Mouse (Mus musculus): ENCODE measurements around the gene Onecut1. TPM values are rescaled to one million over a fixed set of nuclear protein-coding genes. Genes with fewer than 3 reads are reported as not detected.

The Onecut1 gene
- under 1 TPM; 0.14 to 0.16 TPM for total RNA-seq (2021)
- long read RNA-seq, result 0 reads

- DNase-seq (ENCODE audit: low spot score in 2 of 2), result peak in 1 of 2 experiments; percentile 63
Measured at GRCm38 (mm10) chr9:74861561-74861980, at the start of gene Onecut1. Gene Onecut1 (plus strand): TSS chr9:74861921.

DNA sequence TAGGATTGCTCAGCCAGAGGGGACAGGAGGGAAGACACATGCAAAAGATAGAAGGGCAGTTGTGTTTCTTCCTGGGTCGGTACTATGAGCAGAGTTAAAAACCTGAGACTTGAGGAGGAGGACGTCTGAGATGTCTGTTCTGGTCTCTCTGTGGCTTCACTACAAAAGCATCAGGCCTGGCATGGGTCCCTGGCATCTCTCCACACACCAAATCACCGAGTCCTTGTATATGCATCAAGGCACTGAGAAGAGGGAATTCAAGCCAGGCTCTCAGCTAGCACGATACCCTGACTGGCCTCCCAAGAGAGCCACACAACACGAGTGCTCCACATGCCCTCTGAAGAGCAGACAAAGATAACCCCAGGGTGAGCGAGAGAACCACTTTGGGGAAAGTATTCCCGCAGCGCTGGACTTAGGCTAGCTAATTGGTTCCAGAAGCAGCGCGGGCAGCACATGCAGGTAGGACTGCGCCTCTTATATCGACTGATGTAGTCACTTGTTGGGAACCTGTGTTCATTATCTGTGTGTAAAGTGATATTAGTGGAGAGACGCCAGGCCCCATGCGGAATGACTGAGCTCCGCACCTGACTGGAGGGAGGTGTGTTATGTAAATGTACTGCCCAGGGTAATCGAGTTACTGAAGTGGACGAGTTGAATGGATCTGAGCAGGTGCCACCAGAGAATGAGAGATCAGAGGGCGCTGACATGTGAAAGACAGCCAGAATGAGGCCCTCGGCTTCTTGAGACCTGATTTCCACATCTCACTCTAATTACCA is 41.8 kb upstream of the Onecut1 start:
- DNase-seq (ENCODE audit: low spot score in 2 of 2), result no peak

- no peak for DNase-seq (ENCODE audit: low spot score in 2 of 2)
Measured at GRCm38 (mm10) chr9:74825102-74825501, 36.6 kb upstream of the Onecut1 start.

DNA sequence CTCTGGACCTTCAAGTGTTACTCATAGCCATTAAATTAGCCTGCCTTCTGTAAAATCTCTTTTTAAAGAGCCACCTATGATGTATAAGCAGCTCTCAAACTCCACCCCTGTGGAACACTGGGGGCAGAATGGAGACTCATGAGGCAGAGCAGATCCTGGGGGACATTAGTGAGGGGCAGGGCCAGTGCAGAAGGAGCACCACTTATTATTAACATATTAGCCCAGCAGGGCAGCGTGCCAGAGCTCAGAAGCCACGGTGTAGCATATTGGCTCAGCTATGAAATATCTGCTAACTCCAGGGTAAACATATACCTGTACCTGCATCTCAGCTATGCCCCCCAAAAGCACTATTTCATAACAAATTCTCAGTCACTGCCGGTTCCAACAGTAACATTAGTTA is 32.5 kb upstream of the Onecut1 start:
- DNase-seq (ENCODE audit: low spot score in 2 of 2), result no peak

GRCm38 (mm10) chr9:74842890-74843289 is 18.8 kb upstream of the Onecut1 start:
- no peak for DNase-seq (ENCODE audit: low spot score in 2 of 2)

GRCm38 (mm10) chr9:74846867-74847830 is 14.6 kb upstream of the Onecut1 start:
- no peak for DNase-seq (ENCODE audit: low spot score in 2 of 2)

DNA sequence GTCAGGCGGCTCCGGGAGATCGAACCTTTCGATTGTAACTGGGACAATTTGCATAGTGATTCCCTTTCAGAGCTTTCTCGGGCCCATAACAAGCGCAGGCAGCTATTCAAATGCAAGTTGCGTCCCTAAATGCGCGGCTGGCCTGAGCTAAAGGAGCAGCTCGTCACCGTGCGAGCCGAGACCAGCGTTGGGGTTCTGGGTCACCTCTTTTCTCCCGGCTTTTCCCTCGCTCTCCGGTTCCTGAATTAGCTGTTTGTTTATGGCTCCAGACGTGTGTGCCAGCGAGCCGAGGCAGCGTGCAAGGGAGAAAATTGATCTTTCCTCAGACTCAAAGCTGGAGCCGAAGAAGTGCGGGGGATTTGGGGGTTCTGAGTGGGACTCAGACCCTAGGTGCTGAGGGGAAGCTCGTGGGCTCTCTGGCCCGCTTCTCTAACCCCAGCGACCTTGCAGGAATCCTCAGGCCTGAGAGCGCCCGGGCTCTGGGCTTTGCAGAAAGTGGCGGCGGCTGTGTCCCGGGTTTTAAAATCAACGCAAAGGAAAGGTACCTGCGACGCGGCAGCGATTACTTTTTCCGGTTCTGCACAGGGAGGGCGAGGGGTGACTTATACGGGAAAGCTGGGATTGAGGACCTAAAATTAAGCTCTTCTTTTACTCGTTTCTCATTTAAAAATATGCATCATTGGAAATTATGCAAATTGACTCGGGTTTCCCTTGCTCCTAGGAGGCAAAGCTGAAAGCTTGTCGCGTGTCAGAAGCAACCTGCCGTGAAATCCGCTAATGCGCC is 13.1 kb upstream of the Onecut1 start:
- DNase-seq (ENCODE audit: low spot score in 2 of 2), result no peak

GRCm38 (mm10) chr9:74849195-74849978 is 12.3 kb upstream of the Onecut1 start:
- peak in 1 of 2 experiments; percentile 26 for DNase-seq (ENCODE audit: low spot score in 2 of 2)

DNA sequence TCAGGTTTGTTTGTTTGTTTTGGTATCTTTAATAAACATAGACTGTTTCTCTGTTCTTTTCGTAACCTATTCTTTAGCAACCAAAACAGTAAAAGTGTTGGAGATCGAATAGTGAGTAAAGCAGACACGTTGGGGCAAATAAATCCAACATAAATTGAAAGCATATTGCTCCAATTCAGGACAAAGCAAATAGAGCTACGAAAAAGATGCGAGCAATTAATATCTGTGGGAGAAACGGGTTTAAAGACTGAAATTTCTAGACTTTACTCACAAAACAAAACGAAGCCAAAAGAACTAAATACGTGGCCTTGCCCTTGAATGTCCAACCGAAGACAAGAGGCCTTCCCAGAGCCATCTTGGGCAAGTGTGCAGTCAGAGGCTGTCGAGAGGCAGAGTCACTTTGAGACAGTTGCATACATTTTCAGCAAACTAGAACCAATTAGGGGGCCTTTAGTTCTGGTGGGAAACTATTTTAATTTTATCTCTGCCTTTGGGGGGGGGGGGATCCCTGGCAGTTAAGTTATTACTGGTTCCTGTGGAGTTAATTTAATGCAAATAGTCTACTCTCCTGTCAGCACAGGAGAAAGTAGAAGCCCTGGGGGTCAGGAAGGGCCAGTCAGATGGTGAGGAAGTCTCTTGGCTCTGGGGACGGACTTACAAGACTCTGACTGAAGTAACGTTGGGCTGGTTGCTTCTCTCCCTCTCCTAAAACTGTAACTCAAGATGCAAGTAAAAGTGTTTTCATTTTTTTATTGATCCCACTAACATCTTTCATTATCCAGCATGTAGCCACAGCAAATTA is 11.5 kb upstream of the Onecut1 start:
- no peak for DNase-seq (ENCODE audit: low spot score in 2 of 2)

DNA sequence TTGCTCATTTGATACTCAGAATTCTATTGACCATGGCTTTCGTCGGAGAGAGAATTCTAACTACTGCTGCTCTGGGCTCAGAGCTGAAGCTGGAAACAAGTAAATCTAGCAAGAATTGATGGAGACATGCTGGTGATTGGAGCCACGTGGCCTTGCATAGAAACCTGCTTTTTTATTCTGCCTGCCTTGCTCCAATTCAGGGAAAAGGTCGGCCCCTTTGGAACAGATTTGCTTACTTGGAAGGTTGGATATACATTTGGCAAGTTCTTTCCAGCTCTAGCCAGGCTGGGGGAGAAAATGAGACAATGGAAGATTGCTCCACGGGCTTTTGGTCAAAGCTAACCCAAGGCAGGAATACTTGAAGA is 11.0 kb upstream of the Onecut1 start:
- DNase-seq (ENCODE audit: low spot score in 2 of 2), result no peak

DNA sequence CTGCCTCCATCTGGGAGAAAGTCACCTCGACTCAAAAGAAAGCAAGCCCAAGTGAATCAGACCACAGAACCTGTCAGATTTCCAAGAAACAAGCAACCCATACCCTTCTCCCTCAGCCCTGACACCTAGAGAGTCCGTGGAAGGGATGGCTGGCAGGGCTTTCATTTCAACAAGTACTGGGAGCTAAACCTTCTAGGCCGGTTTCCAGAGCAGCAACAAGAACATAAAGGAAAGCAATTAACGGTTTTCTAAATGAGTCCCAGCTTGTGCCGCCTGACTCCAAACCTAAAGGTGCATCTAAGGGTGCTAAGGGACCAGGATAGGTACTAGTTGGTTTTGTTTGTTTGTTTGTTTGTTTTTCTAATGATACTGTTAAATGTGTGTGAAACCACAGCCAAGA is 10.1 kb upstream of the Onecut1 start:
- DNase-seq (ENCODE audit: low spot score in 2 of 2), result no peak

DNA sequence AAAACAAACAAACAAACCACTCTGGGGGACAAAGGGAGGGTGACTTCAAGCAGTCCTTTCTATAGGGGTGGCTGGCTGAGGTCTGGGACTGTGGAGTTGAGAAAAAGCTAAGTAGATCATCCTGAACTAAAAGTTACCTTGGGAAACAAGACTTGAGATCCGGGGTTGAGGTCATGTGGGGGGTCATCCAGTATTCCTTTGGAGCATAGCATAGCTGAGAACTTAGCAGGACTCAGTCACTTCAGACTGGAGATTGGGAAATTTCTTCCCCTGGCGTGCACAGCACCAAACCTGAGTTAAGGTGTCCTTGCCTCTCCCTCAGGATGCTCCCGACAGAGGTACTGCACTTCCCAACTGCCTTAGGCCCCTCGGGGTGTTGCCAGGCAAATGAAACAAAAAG is 9.4 kb upstream of the Onecut1 start:
- DNase-seq (ENCODE audit: low spot score in 2 of 2), result no peak

DNA sequence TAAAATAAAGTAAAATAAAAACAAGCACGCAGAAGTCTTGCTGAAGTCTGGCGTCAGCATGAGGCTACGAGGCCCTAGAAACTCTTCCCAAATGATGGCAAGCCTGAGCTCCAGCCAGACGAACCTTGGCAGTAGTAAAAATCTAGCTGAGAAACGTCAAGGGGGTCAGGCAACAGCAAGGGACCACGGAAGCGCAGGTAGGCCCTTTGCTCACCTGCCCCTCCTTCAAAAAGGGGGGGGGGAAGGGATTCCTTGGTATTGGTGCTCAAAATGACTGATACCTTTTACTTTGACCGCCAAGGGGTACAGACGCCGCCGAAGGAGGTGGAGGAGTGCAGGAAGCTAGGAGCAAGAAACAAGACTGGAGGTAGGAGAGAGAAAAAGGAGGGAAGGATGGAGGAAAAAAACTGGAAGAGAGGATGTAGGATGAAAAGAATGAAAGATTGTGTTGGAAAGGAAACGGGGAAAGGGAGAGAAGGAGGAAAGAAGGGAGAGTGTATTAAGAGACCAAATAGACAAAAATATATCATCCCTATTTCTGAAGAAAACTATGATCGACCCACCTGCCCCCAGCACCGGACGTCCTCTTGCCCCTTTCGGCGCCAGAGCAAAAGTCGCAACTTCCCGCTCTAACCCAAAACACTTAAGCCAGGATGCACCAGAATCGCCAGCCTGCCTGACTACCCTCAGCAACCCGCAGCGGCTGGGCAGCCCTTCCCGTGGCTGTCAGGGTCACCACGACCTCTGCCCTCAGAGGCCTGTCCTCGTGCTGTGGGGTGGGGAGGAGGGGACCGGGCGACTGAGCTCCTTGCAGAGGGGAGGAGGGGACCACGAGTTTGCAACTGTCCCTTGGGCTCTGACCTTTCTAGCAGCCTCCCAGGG is 8.3 kb upstream of the Onecut1 start:
- DNase-seq (ENCODE audit: low spot score in 2 of 2), result no peak

DNA sequence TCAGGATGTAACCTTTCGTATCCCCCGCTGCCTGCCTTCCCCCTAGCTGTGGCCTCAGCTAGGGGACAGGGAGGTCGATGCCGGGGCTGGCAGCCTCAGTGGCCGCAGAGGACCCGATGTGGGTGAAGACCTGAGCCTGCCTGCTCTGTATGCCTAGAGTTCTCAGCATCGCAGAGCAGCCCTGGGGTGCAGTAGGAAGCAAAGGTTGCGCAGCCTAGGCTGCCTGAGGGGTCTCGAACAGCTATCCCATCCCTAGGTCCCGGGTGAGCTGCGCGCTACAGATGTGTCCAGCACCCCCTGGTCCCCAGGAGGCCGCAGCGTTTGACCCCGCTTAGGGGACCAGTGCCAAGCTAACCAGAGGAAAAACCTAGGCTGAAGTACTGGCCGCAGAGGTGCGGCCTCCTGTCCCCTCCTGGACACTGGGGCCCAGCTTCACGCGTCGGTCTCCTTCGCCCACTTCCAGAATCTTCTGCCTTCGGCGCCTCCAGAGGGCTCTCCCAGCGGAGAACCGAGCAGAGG is 7.6 kb upstream of the Onecut1 start:
- DNase-seq (ENCODE audit: low spot score in 2 of 2), result no peak

- DNase-seq (ENCODE audit: low spot score in 2 of 2), result no peak
Measured at GRCm38 (mm10) chr9:74855446-74855845, 6.3 kb upstream of the Onecut1 start.

GRCm38 (mm10) chr9:74856578-74857507 is 4.9 kb upstream of the Onecut1 start:
- no peak for DNase-seq (ENCODE audit: low spot score in 2 of 2)

DNA sequence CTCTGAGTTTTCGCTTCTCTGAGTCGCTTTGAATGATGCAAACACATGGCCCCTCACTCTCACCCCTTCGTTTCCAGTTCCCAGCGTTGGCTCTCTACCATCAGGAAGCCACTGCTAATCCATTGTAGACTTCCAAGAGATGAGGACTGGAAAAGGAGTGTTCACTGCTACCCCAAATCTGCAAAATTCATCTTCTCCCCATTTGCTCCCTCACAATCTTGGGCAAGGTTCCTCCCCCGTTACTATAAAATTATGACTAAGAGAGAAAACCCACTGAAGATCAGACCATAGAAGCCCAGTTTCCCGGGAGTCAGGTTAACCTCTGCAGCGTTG is 4.2 kb upstream of the Onecut1 start:
- DNase-seq (ENCODE audit: low spot score in 2 of 2), result no peak

- DNase-seq (ENCODE audit: low spot score in 2 of 2), result no peak
Measured at GRCm38 (mm10) chr9:74858111-74858510, 3.6 kb upstream of the Onecut1 start.

All from layer of hippocampus, postnatal 10 days (tissue).